Mouse (Mus musculus): ENCODE results near the gene Gm19345.

- TF ChIP-seq POLR2A (IDR thresholded peaks at IDR 0.05; ENCODE audit: borderline replicate concordance, low read depth, low read length) (no peak; the same call in 1 of the 2 replicates), CTCF (IDR thresholded peaks at IDR 0.05; ENCODE audit: low read depth, low read length) (no peak)
Measured at GRCm38 (mm10) chr7:19876781-19877425, 25.1 kb downstream of the Gm19345 start.
